Mouse (Mus musculus) ES-Bruce4 (cell line): ENCODE results near the gene Zfyve9. TPM values are rescaled to one million over a fixed set of nuclear protein-coding genes. Genes with fewer than 3 reads are reported as not detected.
"Not testable (repeated sequence)": the region's sequence is repeated elsewhere in the genome, so short reads cannot be mapped to it uniquely, and the experiment has no call there.

ENCODE experiments used
- H3K27ac ChIP-seq: 2 replicates; pipeline ENCODE4 v1.5.1; 2012; ENCODE audit warnings: low read length, inconsistent platforms; ENCODE audit not compliant: insufficient read depth
- H3K27me3 ChIP-seq: 2 replicates; pipeline ENCODE4 v1.6.1; 2012; ENCODE audit warnings: mild to moderate bottlenecking, low read length, inconsistent platforms; ENCODE audit not compliant: control insufficient read depth, poor library complexity, insufficient read depth, severe bottlenecking
- H3K36me3 ChIP-seq: 2 replicates; pipeline ENCODE4 v1.6.1; 2012; ENCODE audit warnings: inconsistent platforms, mild to moderate bottlenecking, low read length, moderate library complexity; ENCODE audit not compliant: control insufficient read depth, poor library complexity, insufficient read depth, severe bottlenecking
- H3K4me1 ChIP-seq: one replicate; pipeline ENCODE4 v1.8.1; 2011; ENCODE audit warnings: low read length; ENCODE audit not compliant: control insufficient read depth, insufficient read depth
- H3K4me3 ChIP-seq: 2 replicates; pipeline ENCODE4 v1.5.1; 2011; ENCODE audit warnings: low read depth, mild to moderate bottlenecking, low read length
- H3K9ac ChIP-seq: 2 replicates; pipeline ENCODE4 v1.6.1; 2012; ENCODE audit warnings: low read depth, mild to moderate bottlenecking, inconsistent platforms; ENCODE audit not compliant: poor library complexity, severe bottlenecking
- H3K9me3 ChIP-seq: replicated peaks from 2 replicates; pipeline ENCODE4 v1.6.1; 2012; ENCODE audit warnings: mild to moderate bottlenecking, low read length, inconsistent platforms; ENCODE audit not compliant: control insufficient read depth, poor library complexity, insufficient read depth, severe bottlenecking
- CTCF ChIP-seq: IDR thresholded peaks from one replicate; pipeline ENCODE4 v1.8.1; 2011; ENCODE audit warnings: low read depth, low read length
- EP300 ChIP-seq: IDR thresholded peaks from 2 replicates; pipeline ENCODE4 v1.6.1; 2011; ENCODE audit warnings: low read depth, low read length; ENCODE audit not compliant: insufficient read depth
- POLR2A ChIP-seq: IDR thresholded peaks from one replicate; pipeline ENCODE4 v1.8.1; 2011; ENCODE audit warnings: low read length; ENCODE audit not compliant: insufficient read depth
- polyA plus RNA-seq: library from polyadenylated mRNA; stranded (reverse); fragments of >200 nt; gene quantifications from 2 replicates; pipeline ENCODE4 v1.2.4, GENCODE M21; 2011; ENCODE audit warnings: low read depth; ENCODE audit not compliant: missing spikeins, insufficient read depth, insufficient read length

The Zfyve9 gene
- polyA plus RNA-seq, 1 experiment, result 17.7 TPM

DNA sequence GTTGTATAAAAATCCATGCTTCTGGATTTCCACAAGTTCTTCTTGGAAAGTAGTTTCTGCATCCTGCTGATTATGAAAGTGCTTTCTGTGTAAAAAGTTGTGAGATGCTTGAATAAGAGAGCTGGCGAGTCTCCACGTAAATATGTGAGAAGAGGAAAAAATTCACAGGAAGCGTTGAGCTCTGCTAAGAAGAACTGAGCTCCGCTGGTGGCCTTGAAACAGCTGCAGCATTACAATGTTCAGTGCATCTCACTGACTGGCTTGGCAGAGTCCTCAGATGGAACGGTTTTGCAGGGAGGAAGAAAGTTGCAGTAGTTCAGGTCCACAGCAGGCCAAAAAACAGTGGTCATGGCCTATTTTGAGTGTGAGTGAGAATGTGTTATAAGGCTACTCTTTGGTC, 72.4 kb downstream of the Zfyve9 start:
- Histone ChIP-seq H3K36me3 (no peaks in the 10 kb centered on the region), H3K4me1 (no peaks in the 10 kb centered on the region), H3K27ac (no peak overlapping the region), H3K9me3 (no peaks in the 10 kb centered on the region), H3K4me3 (no peak overlapping the region), H3K9ac (no peak overlapping the region), H3K27me3 (no peaks in the 10 kb centered on the region)
- no peak for TF ChIP-seq EP300
- no peak for TF ChIP-seq CTCF
- TF ChIP-seq POLR2A, result no peak

- Histone ChIP-seq H3K27ac (no peak overlapping the region), H3K27me3 (no peaks in the 10 kb centered on the region), H3K9me3 (no peaks in the 10 kb centered on the region), H3K4me3 (no peak overlapping the region), H3K4me1 (no peaks in the 10 kb centered on the region), H3K36me3 (no peaks in the 10 kb centered on the region), H3K9ac (no peak overlapping the region)
- no peak for TF ChIP-seq CTCF
- no peak for TF ChIP-seq POLR2A
- no peak for TF ChIP-seq EP300
These were observed 83.7 kb downstream of the Zfyve9 start for GRCm38 (mm10) chr4:108696934-108697333.

DNA sequence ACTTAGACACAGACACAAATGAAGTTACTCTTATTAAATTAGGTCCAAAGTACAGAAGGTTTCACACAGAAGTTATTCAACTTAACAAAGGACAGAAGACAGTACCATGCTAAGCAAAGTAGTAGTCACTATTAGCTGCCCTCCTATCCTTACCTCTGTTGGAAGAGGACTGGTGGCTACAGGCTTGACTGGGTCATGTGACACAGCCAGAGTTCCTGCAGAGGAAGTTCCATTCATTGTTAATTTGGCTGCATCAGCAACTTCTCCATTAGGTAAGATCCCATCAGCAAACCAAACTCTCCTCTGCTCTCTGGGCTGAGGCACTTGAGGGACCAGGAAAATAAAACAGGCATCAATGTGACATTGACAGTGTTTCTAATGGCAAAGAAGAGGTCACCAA, 89.1 kb downstream of the Zfyve9 start:
- no peak for TF ChIP-seq EP300
- no peak for TF ChIP-seq POLR2A
- no peak for TF ChIP-seq CTCF
- no peaks in the 10 kb centered on the region for H3K27me3 ChIP-seq
- no peaks in the 10 kb centered on the region for H3K9me3 ChIP-seq

GRCm38 (mm10) chr4:108690479-108690878, 90.1 kb downstream of the Zfyve9 start:
- H3K4me1 ChIP-seq, result peaks cover 1% of the 10 kb centered on the region
- no peaks in the 10 kb centered on the region for H3K9me3 ChIP-seq
- H3K27me3 ChIP-seq, result no peaks in the 10 kb centered on the region
- peaks cover 2% of the 10 kb centered on the region; the same call in 1 of the 2 replicates for H3K36me3 ChIP-seq
- no peak overlapping the region for H3K9ac ChIP-seq
- TF ChIP-seq POLR2A (no peak), CTCF (no peak), EP300 (no peak)
- H3K27ac ChIP-seq, result no peak overlapping the region
- H3K4me3 ChIP-seq, result no peak overlapping the region

More for the DNA sequence above, 89.1 kb downstream of the Zfyve9 start:
- no peak overlapping the region for H3K9ac ChIP-seq
- H3K4me1 ChIP-seq, result peaks cover 1% of the 10 kb centered on the region
- peaks cover 2% of the 10 kb centered on the region; the same call in 1 of the 2 replicates for H3K36me3 ChIP-seq
- no peak overlapping the region for H3K27ac ChIP-seq
- H3K4me3 ChIP-seq, result no peak overlapping the region

DNA sequence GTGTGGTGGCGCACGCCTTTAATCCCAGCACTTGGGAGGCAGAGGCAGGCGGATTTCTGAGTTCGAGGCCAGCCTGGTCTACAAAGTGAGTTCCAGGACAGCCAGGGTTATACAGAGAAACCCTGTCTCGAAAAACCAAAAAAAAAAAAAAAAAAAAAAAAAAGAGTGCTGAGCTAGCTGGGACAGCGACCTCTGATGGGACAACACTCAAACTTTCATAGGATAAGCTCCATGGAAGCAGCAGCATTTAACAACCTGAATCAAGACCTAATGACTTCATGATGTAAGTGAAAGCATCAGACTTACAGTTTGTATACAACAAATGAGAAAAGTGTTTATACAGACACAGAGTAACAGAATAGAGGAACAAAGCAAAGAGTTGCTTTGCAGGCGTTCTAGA, 93.5 kb downstream of the Zfyve9 start:
- H3K4me1 ChIP-seq, H3K27ac ChIP-seq, H3K27me3 ChIP-seq, H3K9me3 ChIP-seq, H3K36me3 ChIP-seq, H3K9ac ChIP-seq, H3K4me3 ChIP-seq: not testable (repeated sequence)

- H3K36me3 ChIP-seq, result peaks cover 2% of the 10 kb centered on the region; the same call in 1 of the 2 replicates
- no peak overlapping the region for H3K27ac ChIP-seq
- peaks cover 1% of the 10 kb centered on the region for H3K4me1 ChIP-seq
- no peaks in the 10 kb centered on the region for H3K27me3 ChIP-seq
- H3K9ac ChIP-seq, result no peak overlapping the region
- TF ChIP-seq CTCF (no peak), POLR2A (no peak), EP300 (no peak)
- no peak overlapping the region for H3K4me3 ChIP-seq
- H3K9me3 ChIP-seq, result no peaks in the 10 kb centered on the region
These were observed 94.4 kb downstream of the Zfyve9 start for GRCm38 (mm10) chr4:108686156-108686555.
